Mouse (Mus musculus) hindbrain, embryonic 10.5 days (tissue): Measurements from ENCODE around the gene Csdc2. TPM values are rescaled to one million over a fixed set of nuclear protein-coding genes. Genes with fewer than 3 reads are reported as not detected.

Source experiments
- DNase-seq: peaks from one replicate; pipeline ENCODE4 v3.0.0-alpha.2; 2017; ENCODE audit warnings: low spot score
- H3K27ac ChIP-seq: fragments of 300-500 bp; sonication (generic); 2 replicates; pipeline ENCODE4 v1.5.1; 2016; ENCODE audit warnings: mild to moderate bottlenecking, moderate library complexity
- H3K27me3 ChIP-seq: fragments of 300-500 bp; sonication (generic); 2 replicates; pipeline ENCODE4 v1.6.1; 2016; ENCODE audit warnings: mild to moderate bottlenecking; ENCODE audit not compliant: poor library complexity, insufficient read depth, severe bottlenecking
- H3K36me3 ChIP-seq: fragments of 300-500 bp; sonication (generic); 2 replicates; pipeline ENCODE4 v1.6.1; 2016; ENCODE audit warnings: mild to moderate bottlenecking, moderate library complexity
- H3K4me1 ChIP-seq: fragments of 300-500 bp; sonication (generic); replicated peaks from 2 replicates; pipeline ENCODE4 v1.6.1; 2016; ENCODE audit warnings: mild to moderate bottlenecking
- H3K4me3 ChIP-seq: fragments of 300-500 bp; sonication (generic); 2 replicates; pipeline ENCODE4 v1.5.1; 2016; ENCODE audit warnings: mild to moderate bottlenecking, moderate library complexity
- H3K9me3 ChIP-seq: fragments of 300-500 bp; sonication (generic); 2 replicates; pipeline ENCODE4 v1.6.1; 2016; ENCODE audit warnings: mild to moderate bottlenecking, moderate library complexity
- WGBS: fragments of 180-500 bp; shearing (Covaris S2); methylation state at CpG from one replicate; pipeline ENCODE4 v1.1.7; 2016; 5-methylcytosine and 5-hydroxymethylcytosine counted together
- polyA plus RNA-seq: library from polyadenylated mRNA; unstranded; fragments of >200 nt; fragmentation: Nextera tagmentation; extraction: Ambion mirVana; gene quantifications from 2 replicates; pipeline ENCODE4 v1.2.1, GENCODE M21; 2016

The Csdc2 gene
- polyA plus RNA-seq, 1 experiment from 2014 or later: 33.7 TPM

DNA sequence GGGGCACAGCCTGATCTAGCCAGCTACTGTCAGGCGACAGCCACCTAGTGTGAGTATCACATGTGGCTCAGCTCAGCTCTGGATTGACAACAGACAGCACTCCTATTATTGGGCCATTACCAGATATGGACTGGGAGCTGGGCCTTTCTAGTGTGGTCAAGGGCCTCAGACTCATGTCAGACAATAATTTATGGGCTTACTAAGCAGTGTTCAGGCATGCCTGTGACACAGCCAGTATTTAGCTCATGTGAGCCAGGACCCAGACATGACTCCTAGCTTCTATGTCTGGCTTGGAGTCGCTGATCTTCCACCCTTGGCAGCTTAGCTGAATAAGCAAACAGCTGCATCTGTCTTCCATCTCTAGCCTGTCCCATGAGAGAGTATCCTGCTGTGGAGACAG lies 24.1 kb upstream of the Csdc2 start:
- no peaks in the 10 kb centered on the region for H3K9me3 ChIP-seq
- peaks cover 100% of the 10 kb centered on the region for H3K36me3 ChIP-seq
- H3K4me1 ChIP-seq: no peaks in the 10 kb centered on the region

GRCm38 (mm10) chr15:81914668-81915067 lies 21.9 kb upstream of the Csdc2 start:
- Histone ChIP-seq H3K9me3 (no peaks in the 10 kb centered on the region), H3K27me3 (no peaks in the 10 kb centered on the region), H3K4me1 (no peaks in the 10 kb centered on the region), H3K27ac (no peak overlapping the region), H3K4me3 (no peak overlapping the region), H3K36me3 (peaks cover 93% of the 10 kb centered on the region)
- 88% methylated on average over 5 of the region's 5 CpGs for WGBS
- no peak for DNase-seq

More for the DNA sequence above, 24.1 kb upstream of the Csdc2 start:
- 72% methylated on average over 2 of the region's 2 CpGs for WGBS
- Histone ChIP-seq H3K27ac (no peak overlapping the region), H3K27me3 (no peaks in the 10 kb centered on the region), H3K4me3 (no peak overlapping the region)
- DNase-seq: no peak

DNA sequence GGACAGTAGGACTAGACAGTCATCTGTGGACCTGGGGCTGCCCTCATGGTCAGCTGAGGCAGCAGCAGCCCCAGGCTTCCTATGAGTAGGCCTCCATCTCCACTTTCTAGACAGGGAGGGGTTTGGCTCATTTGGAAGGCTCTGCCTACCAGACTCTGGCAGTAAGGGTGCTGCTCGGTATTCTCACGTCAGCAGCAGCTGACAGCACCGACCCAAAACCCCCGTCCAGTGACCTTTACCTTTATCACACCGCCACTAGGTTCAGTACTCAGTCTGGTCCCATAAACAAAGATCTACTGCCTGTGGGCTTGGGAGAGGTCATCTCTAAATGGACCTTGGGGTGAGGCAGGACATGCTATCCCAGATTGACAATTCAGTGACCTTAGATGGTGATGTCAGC lies 20.9 kb upstream of the Csdc2 start:
- no peaks in the 10 kb centered on the region for H3K4me1 ChIP-seq
- no peak for DNase-seq
- H3K36me3 ChIP-seq: peaks cover 86% of the 10 kb centered on the region
- WGBS: 85% methylated on average over 5 of the region's 5 CpGs
- H3K9me3 ChIP-seq: no peaks in the 10 kb centered on the region
- H3K27me3 ChIP-seq: no peaks in the 10 kb centered on the region
- no peak overlapping the region for H3K4me3 ChIP-seq
- H3K27ac ChIP-seq: no peak overlapping the region

DNA sequence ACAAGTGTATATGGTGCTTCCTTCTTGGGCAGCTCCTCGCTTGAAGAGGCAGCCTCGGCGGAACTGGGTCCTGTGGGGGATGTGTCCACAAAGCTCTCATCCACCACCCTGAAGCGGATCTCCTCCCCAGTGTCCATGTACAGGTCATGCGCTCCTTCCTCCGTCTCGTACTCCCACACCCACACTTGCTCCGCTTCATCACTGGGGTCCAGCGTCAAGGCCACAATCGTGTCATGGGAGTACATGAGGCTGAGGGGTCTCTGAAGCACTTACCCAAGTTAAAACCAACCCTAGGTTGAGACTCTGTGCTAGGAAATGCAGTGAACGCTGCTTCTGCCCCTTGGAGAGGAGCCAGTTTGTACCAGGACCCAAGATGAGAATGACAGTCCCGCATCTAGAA lies 19.4 kb upstream of the Csdc2 start:
- Histone ChIP-seq H3K36me3 (peaks cover 79% of the 10 kb centered on the region), H3K4me3 (no peak overlapping the region), H3K27me3 (no peaks in the 10 kb centered on the region), H3K27ac (no peak overlapping the region), H3K9me3 (no peaks in the 10 kb centered on the region), H3K4me1 (no peaks in the 10 kb centered on the region)
- WGBS: 92% methylated on average over 12 of the region's 12 CpGs
- DNase-seq: no peak

DNA sequence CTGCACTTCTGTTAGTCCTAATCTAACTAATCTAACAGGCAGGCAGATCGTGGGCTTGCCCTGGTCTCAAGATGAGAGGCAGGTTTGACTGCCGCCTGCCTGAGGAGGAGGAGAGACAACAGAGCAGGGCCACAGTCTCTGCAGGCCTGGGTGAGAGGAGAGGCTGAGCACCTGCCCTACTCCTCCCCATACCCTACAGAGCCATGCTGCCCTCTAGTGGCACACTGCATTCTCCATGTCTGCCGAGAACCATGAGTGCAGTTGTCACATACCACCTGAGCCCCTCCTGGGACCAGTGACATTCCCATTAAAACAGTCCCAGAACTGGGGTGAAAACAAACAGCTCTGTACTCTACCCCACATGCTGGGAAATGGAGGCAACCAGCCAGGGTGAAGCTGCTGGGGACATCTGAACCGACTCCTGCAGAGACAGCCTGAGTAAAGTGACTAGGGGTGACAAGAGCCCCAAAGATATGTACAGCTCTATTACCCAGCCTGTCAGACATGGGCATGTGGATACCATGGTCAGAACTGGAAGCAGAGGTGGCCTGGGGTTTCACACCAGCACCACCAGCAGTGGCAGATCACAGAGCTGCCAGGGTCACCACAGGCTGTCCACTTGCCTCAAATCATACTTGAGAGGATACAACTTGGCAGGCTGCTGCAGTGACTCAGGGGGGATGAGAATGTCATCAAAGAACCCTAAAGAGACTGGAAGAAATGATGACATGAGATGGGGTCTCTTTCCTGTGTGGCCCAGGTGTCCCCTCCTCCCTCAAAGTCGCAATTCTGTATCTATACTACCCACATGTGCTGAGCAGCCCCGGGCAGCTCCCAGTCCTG lies 18.7 kb upstream of the Csdc2 start:
- Histone ChIP-seq H3K4me1 (no peaks in the 10 kb centered on the region), H3K27me3 (no peaks in the 10 kb centered on the region), H3K4me3 (no peak overlapping the region), H3K9me3 (no peaks in the 10 kb centered on the region), H3K36me3 (peaks cover 77% of the 10 kb centered on the region), H3K27ac (no peak overlapping the region)
- 60% methylated on average over 6 of the region's 6 CpGs for WGBS
- peak; percentile 54 for DNase-seq

DNA sequence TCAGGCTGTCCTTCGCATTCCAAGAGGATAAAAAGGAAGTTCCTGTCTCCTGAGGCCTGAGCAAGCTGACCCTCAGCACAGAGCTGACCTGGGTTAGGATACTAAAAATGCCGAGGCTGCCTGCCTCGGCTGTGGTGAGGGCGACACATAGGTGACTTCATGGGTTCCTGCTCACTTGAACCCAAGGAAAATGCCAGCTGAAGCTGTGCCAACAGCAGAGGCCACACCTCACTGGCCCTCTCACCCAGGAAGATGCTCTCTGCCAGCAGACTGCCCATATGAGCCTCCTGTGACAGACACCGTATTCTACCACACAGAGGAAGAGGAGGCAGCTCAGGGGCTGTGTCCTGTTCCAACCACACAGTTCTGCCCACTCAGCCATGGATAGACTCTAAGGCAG lies 17.5 kb upstream of the Csdc2 start:
- DNase-seq: no peak
- Histone ChIP-seq H3K27ac (no peak overlapping the region), H3K4me3 (no peak overlapping the region), H3K36me3 (peaks cover 73% of the 10 kb centered on the region), H3K9me3 (no peaks in the 10 kb centered on the region), H3K4me1 (no peaks in the 10 kb centered on the region; the same call in 1 of the 2 replicates), H3K27me3 (no peaks in the 10 kb centered on the region)
- 82% methylated on average over 5 of the region's 5 CpGs for WGBS

DNA sequence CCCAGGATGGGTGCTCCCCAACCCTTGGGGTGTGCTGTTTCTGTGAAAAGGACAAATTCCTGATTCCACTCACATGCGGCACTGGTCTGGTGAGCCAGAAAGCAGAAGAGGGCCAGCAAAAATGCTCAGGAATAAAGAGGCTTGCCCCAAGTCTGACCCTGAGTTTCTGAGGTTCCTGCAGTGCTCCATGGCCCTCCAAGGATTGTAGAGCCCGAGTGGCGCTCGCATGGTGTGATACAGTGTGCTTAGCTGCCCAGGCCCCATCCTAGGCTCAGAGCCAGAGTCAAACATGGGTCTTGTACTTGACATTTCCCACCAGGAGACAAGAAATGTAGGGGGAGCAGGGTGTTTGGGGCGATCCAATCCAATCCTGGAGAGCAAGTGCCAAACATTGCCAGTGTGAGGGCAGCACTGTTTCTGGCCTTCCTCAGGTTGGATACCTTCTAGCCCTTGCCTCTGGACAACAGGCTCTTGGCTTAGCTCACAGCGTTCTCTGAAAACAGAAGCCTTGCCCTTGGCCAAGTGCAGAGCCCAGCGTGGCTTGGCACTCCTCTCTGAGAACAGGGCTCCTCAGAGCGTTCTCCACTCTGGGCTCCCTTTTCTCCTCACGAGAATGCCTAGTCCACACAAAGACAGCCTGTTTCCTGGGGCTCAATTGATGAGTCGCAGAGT lies 15.9 kb upstream of the Csdc2 start:
- WGBS: 88% methylated on average over 10 of the region's 10 CpGs
- H3K36me3 ChIP-seq: peaks cover 59% of the 10 kb centered on the region
- no peak overlapping the region for H3K27ac ChIP-seq

GRCm38 (mm10) chr15:81921255-81921654 lies 15.3 kb upstream of the Csdc2 start:
- H3K9me3 ChIP-seq: no peaks in the 10 kb centered on the region
- H3K27ac ChIP-seq: no peak overlapping the region
- H3K4me3 ChIP-seq: no peak overlapping the region
- H3K36me3 ChIP-seq: peaks cover 53% of the 10 kb centered on the region
- no peak for DNase-seq
- 77% methylated on average over 5 of the region's 5 CpGs for WGBS
- peaks cover 21% of the 10 kb centered on the region for H3K4me1 ChIP-seq
- no peaks in the 10 kb centered on the region for H3K27me3 ChIP-seq

More for the DNA sequence above, 15.9 kb upstream of the Csdc2 start:
- no peak for DNase-seq
- H3K27me3 ChIP-seq: no peaks in the 10 kb centered on the region
- H3K4me1 ChIP-seq: peaks cover 16% of the 10 kb centered on the region
- no peaks in the 10 kb centered on the region for H3K9me3 ChIP-seq
- no peak overlapping the region for H3K4me3 ChIP-seq

DNA sequence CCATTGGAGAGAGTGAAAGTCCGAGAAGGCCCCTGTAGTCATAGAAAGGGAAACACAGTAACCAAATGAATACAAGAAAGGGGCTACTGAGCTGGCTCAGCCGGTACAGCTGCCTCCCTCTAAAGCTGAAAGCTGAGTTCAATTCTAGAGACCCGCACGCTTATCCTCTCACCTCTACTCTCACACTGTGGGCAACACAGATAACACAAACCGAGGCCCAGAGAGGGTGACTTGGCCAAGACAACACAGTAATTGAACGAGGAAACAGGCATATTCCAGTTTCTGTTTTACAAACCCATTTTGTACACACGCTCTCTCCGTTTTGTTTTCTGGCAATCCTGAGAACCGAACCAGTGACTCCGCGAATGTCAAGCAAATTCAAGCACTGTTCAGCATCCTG lies 11.6 kb upstream of the Csdc2 start:
- no peaks in the 10 kb centered on the region; the same call in 1 of the 2 replicates for H3K27me3 ChIP-seq
- peaks cover 31% of the 10 kb centered on the region for H3K4me1 ChIP-seq
- H3K4me3 ChIP-seq: peak overlapping the region; percentile 80
- H3K9me3 ChIP-seq: no peaks in the 10 kb centered on the region
- peaks cover 26% of the 10 kb centered on the region for H3K36me3 ChIP-seq
- DNase-seq: no peak
- no peak overlapping the region for H3K27ac ChIP-seq
- WGBS: 86% methylated on average over 11 of the region's 11 CpGs

DNA sequence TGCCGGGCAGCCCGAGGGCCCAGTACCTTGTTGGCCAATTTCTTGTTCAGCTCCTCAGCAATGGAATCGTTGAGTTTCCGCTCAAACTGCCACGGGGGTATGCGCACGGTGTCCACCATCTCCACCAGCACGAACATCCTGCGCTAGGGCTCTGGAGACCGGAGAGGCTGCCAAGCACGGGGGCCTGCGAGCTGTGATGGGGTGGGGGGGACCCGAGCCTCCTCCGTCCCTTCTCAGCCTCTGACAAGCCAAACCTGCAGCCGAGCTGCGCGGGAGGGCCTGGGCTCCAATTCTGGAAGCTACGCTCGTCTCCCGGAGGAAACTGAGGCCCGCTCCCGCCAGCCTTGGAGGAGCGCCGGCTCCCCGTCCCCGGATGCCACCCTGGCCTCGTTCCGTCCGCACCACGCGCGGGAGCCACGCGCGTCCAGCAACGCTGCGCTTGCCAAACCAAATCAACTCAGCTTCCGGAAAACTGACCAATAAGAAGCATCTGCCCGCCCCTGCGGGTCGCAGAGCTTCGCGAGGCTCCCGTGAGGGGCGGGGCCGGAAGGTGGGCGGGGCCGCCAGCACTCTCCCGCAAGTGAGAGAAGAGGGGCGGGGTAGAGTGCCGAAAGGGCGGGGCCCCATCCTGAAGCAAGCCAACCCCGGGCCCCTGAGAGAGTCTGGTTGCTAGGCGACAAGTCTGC lies 10.7 kb upstream of the Csdc2 start, which contains the start of gene Polr3h:
TSS of gene Polr3h (minus strand) at position 481 of the 686 bp plus-strand sequence.
- peak; percentile 98 for DNase-seq
- H3K4me3 ChIP-seq: peak within 1 kb of the TSS; percentile 80
- no peaks in the 10 kb centered on the region; the same call in 1 of the 2 replicates for H3K27me3 ChIP-seq
- H3K27ac ChIP-seq: peak within 1 kb of the TSS; percentile 87
- no peaks in the 10 kb centered on the region for H3K9me3 ChIP-seq
- WGBS: under 1% methylated on average over 54 of the region's 54 CpGs
- H3K36me3 ChIP-seq: peaks cover 23% of the 10 kb centered on the region
- peaks cover 31% of the 10 kb centered on the region for H3K4me1 ChIP-seq

DNA sequence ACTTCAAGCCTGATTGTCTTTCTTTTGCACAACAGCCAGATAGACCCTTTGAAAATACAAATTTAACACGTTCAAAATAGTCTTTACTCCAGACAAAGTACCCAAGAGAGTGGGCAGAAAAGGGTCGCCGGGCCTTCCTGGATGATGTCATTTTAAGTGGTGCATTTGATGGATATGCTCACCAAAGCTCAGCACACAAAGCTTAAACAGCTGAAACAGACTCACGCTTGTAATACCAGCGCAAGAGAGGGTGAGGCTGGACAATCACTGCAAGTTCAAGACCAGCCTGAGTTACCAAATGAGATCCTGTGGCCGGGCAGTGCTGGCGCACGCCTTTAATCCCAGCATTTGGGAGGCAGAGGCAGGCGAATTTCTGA lies 10.1 kb upstream of the Csdc2 start:
- H3K4me1 ChIP-seq: peaks cover 31% of the 10 kb centered on the region
- WGBS: 34% methylated on average over 9 of the region's 9 CpGs
- H3K9me3 ChIP-seq: no peaks in the 10 kb centered on the region
- H3K27me3 ChIP-seq: no peaks in the 10 kb centered on the region; the same call in 1 of the 2 replicates
- DNase-seq: no peak
- peak overlapping the region; percentile 80 for H3K4me3 ChIP-seq
- H3K27ac ChIP-seq: peak overlapping the region; percentile 87
- H3K36me3 ChIP-seq: peaks cover 22% of the 10 kb centered on the region

- Histone ChIP-seq H3K27me3 (no peaks in the 10 kb centered on the region; the same call in 1 of the 2 replicates), H3K9me3 (no peaks in the 10 kb centered on the region), H3K27ac (peak overlapping the region; percentile 36; the same call in 1 of the 2 replicates), H3K36me3 (peaks cover 11% of the 10 kb centered on the region; the same call in 1 of the 2 replicates), H3K4me1 (peaks cover 33% of the 10 kb centered on the region), H3K4me3 (no peak overlapping the region)
- WGBS: 69% methylated on average over 4 of the region's 4 CpGs
- DNase-seq: no peak
Measured at GRCm38 (mm10) chr15:81927741-81928140, 8.8 kb upstream of the Csdc2 start.
